Mouse (Mus musculus) liver, postnatal 0 days (tissue): ENCODE results near the gene E2f2.

Source experiments
- CTCF ChIP-seq: sonication (generic); IDR thresholded peaks from 2 replicates; pipeline ENCODE4 v1.5.1; 2016; ENCODE audit warnings: antibody characterized with exemption, low read depth
- EP300 ChIP-seq: IDR thresholded peaks from 2 replicates; pipeline ENCODE4 v1.6.1; 2016; ENCODE audit warnings: antibody characterized with exemption, low read depth, mild to moderate bottlenecking

- no peak for TF ChIP-seq CTCF
- no peak for TF ChIP-seq EP300
Measured at GRCm38 (mm10) chr4:136195029-136195428, 22.8 kb downstream of the E2f2 start.
